Mouse (Mus musculus): Measurements from ENCODE around the gene Gmds.

- TF ChIP-seq CTCF (IDR thresholded peaks at IDR 0.05; ENCODE audit: extremely low read depth, insufficient read depth, low read length) (no peak), POLR2A (IDR thresholded peaks at IDR 0.05; ENCODE audit: extremely low read depth, insufficient read depth, low read length) (no peak)
Measured at GRCm38 (mm10) chr13:31900191-31900590, 438.3 kb downstream of the Gmds start.
